Mouse (Mus musculus) E14TG2a.4 (cell line): ENCODE results near the gene Tead4.
A peak's percentile ranks its signal among the peaks of the same experiment; 100 is the strongest.

Experiments used
- CTCF ChIP-seq: conservative IDR thresholded peaks from 2 replicates; pipeline ENCODE4 v1.5.1; 2014; ENCODE audit warnings: low read length
- NANOG ChIP-seq: IDR thresholded peaks from 2 replicates; pipeline ENCODE4 v1.6.1; 2014; ENCODE audit warnings: borderline replicate concordance, low read length, mixed read lengths

DNA sequence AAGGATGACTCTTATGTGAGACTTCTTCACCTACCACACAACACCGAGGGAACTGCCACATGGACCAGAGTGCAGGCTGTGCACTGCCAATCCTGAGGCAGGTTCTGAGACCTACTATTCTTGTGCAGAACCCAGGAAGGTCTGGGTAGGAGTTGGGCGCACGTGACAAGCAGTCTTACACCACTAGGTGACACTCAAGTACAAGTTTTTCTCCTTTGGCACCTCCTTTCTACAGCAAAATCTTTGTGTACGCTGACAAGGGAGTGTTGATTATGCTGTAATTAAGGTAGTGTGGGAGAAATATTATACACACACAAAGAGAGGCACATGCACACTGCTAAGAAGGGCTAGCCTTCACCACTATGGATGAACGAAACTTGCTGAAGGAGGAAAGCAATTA is 66.4 kb downstream of the Tead4 start:
- TF ChIP-seq CTCF: peak; percentile 34
- TF ChIP-seq NANOG: no peak
